Mouse (Mus musculus) urinary bladder, adult 18-20 months (tissue): Measurements from ENCODE around the gene Kif9.

ENCODE experiments used
- DNase-seq, 2 experiments: peaks; one replicate each; pipeline ENCODE4 v3.0.0; 2022; ENCODE audit warnings: low spot score in 2 of 2, mixed read lengths in 2 of 2

The Kif9 gene

DNA sequence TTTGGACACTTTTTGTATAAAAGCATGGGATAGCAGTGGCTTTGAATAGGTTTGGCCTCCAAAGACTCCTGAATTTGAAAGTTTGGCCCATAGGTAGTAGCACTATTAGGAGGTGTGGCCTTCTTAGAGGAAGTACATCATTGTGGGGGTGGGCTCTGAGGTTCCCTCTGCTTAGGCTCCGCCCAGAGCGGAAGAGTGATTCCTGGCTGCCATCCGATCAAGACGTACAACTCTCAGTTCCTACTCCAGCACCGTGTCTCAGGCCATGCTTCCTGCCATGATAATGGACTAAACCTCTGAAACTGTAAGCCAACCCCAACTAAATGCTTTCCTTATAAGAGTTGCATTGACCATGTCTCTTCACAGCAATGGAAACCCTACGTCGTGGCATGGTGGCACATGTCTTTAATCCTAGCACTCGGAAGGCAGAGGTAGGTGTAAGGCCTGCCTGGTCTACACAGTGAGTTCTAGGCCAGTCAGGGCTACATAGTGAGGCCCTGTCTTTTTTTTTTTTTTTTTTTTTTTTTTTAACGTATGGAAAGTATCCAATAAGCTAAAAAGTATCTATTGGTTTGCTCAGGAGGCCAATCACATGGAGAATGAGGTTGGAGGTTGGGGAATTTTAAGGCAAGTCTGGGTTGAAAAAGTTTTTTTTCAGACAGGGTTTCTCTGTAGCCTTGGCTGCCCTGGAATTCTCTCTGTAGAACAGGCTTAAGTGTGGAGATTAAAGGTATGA, 52.4 kb downstream of the Kif9 start:
- no peak for DNase-seq

GRCm38 (mm10) chr9:110530650-110531049, 53.9 kb downstream of the Kif9 start:
- DNase-seq: no peak

- DNase-seq: no peak
Observed at GRCm38 (mm10) chr9:110531151-110531791, 54.5 kb downstream of the Kif9 start.

- DNase-seq: peak; percentile 87 to 96
Observed at GRCm38 (mm10) chr9:110531914-110532489, 55.2 kb downstream of the Kif9 start.

DNA sequence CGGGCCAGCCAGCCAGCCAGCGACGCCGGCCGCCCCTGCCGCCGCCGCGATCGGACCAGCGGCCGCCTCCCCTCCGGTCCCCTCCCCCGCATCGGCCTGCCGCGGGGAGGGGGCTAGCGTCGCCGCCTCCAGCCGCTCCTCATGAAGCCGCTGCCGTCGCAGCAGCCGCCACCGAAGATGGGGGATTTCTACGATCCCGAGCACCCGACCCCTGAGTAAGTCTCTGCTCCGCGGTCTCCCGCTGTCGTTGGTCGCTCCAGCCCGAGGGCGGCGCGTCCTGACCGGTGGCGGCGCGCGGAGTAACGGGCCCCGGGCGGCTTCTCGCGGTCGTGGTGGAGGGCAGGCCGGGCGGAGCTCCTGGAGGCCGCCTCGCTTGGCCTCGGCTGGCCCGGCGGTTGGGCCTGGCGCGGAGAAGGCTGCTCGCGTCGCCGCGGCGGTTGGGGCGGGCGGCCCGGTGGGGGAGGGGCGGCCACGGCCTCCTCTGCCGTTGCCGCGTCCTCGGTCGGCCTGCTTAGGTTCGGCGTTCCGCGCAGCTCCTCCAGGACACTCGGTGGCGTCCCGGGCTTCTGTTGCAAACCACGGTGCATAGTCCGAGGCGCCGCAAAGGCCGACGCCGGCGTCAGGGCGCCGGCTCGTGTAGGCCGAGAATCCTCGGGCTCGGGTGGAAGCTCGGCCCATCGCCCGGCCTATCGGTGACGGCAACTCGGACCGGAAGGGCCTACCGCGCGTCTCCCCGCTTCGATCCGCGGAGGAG, 56.0 kb downstream of the Kif9 start, which contains the start of gene Setd2:
TSS of gene Setd2 (plus strand) at position 60 of the 754 bp plus-strand sequence.
- peak; percentile 27 to 76 for DNase-seq

GRCm38 (mm10) chr9:110533645-110534044, 56.9 kb downstream of the Kif9 start:
- DNase-seq: no peak

- DNase-seq: no peak
Observed at GRCm38 (mm10) chr9:110535114-110535513, 58.4 kb downstream of the Kif9 start.

GRCm38 (mm10) chr9:110536636-110537035, 59.9 kb downstream of the Kif9 start:
- no peak for DNase-seq

DNA sequence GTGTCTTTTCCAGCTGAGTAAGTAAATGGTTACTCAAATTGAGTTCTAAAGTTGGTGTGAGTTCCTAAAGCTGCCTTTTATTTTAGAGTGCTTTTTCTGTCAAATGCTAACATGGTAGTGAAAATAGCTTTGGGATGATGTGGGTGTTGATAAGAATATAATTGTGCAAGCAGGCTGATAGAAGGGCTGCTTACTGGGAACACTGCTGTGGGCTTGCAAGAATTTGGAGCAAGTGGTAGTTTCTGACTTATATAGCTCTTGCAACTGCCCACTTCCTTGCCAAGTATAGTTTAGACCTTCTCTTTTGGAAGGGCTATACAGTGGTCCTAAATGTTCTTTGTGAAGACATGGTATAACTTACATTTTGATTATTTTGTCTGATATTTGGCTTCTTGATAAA, 61.8 kb downstream of the Kif9 start:
- DNase-seq: no peak

GRCm38 (mm10) chr9:110541988-110542387, 65.2 kb downstream of the Kif9 start:
- no peak for DNase-seq

DNA sequence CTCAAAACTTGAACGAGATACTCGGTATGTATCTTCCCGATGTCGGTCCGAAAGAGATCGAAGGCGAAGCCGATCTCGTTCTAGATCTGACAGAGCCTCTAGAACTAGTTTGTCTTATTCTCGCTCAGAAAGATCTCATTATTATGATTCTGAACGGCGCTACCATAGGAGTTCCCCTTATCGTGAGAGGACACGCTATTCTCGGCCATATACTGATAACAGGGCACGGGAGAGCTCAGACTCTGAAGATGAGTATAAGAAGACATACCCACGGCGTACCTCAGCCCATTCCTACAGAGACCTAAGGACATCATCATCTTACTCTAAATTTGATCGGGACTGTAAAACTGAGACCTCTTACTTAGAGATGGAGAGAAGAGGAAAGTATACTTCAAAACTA, 71.5 kb downstream of the Kif9 start:
- no peak for DNase-seq

- no peak for DNase-seq
Observed at GRCm38 (mm10) chr9:110568309-110568708, 91.6 kb downstream of the Kif9 start.
